Mouse (Mus musculus) ES-E14 (cell line): Measurements from ENCODE around the gene Gm11595. TPM values are rescaled to one million over a fixed set of nuclear protein-coding genes. Genes with fewer than 3 reads are reported as not detected.

Source experiments
- DNase-seq: peaks from one replicate; pipeline ENCODE4 v3.0.0-alpha.2; 2013; ENCODE audit warnings: low read depth, low spot score
- H3K27ac ChIP-seq: 2 replicates; pipeline ENCODE4 v1.5.1; 2012; ENCODE audit warnings: low read depth, mild to moderate bottlenecking, low read length, moderate library complexity, mixed read lengths; ENCODE audit not compliant: poor library complexity, insufficient read depth, severe bottlenecking
- H3K36me3 ChIP-seq: 2 replicates; pipeline ENCODE4 v1.6.1; 2012; ENCODE audit warnings: mild to moderate bottlenecking, low read length, moderate library complexity, mixed read lengths; ENCODE audit not compliant: control insufficient read depth, poor library complexity, insufficient read depth, severe bottlenecking
- H3K4me1 ChIP-seq, 2 experiments: fragments of 150-350 bp in 1 of 2; sonication (generic) in 1 of 2; 2 replicates each; pipeline ENCODE4 v1.6.1; 2012; ENCODE audit warnings: low read length in 2 of 2, mild to moderate bottlenecking in 1 of 2, mixed read lengths in 1 of 2; ENCODE audit not compliant: control insufficient read depth in 2 of 2, insufficient read depth in 2 of 2, poor library complexity in 1 of 2
- H3K4me3 ChIP-seq, 2 experiments: fragments of 150-350 bp in 1 of 2; sonication (generic) in 1 of 2; 2 replicates each; pipeline ENCODE4 v1.5.1; 2012; ENCODE audit warnings: low read length in 2 of 2, low read depth in 1 of 2, mild to moderate bottlenecking in 1 of 2, mixed read lengths in 1 of 2; ENCODE audit not compliant: insufficient read depth in 1 of 2, poor library complexity in 1 of 2, severe bottlenecking in 1 of 2
- H3K9ac ChIP-seq: 2 replicates; pipeline ENCODE4 v1.6.1; 2012; ENCODE audit warnings: low read depth, mild to moderate bottlenecking, low read length, mixed read lengths; ENCODE audit not compliant: poor library complexity, insufficient read depth, severe bottlenecking
- H3K9me3 ChIP-seq: fragments of 150-350 bp; sonication (generic); 2 replicates; pipeline ENCODE4 v1.6.1; 2012; ENCODE audit warnings: low read depth, mild to moderate bottlenecking, low read length; ENCODE audit not compliant: control insufficient read depth, insufficient read depth
- CHD2 ChIP-seq: IDR thresholded peaks from 2 replicates; pipeline ENCODE4 v1.6.1; 2014; ENCODE audit warnings: mild to moderate bottlenecking, low read depth, low read length, inconsistent platforms
- HCFC1 ChIP-seq: IDR thresholded peaks from 2 replicates; pipeline ENCODE4 v1.6.1; 2012; ENCODE audit warnings: low read length, inconsistent platforms, borderline replicate concordance; ENCODE audit not compliant: insufficient read depth
- MAFK ChIP-seq: IDR thresholded peaks from 2 replicates; pipeline ENCODE4 v1.6.1; 2014; ENCODE audit warnings: mild to moderate bottlenecking, low read depth, low read length, inconsistent platforms; ENCODE audit not compliant: insufficient read depth
- ZC3H11A ChIP-seq: IDR thresholded peaks from 2 replicates; pipeline ENCODE4 v1.6.1; 2012; ENCODE audit warnings: low read depth, mild to moderate bottlenecking, inconsistent platforms, low read length, borderline replicate concordance
- ZNF384 ChIP-seq: IDR thresholded peaks from 2 replicates; pipeline ENCODE4 v1.6.1; 2012; ENCODE audit warnings: low read depth, low read length, inconsistent platforms
- in situ Hi-C, 2 experiments: fragments of 600-800 bp; cut with MboI; formaldehyde crosslinking; loops; one replicate each; pipeline ENCODE4 v1.15.1; 2025; ENCODE audit warnings: low sequenced_read_pairs in 2 of 2, inconsistent platforms in 1 of 2; ENCODE audit not compliant: unreplicated experiment in 2 of 2
- total RNA-seq: library from RNA; depleted of rRNA; stranded (reverse); fragments of 300-350 nt; gene quantifications from 2 replicates; pipeline ENCODE4 v1.2.3, GENCODE M21; 2012; rRNA removed

The Gm11595 gene
- total RNA-seq, 1 experiment: not detected

DNA sequence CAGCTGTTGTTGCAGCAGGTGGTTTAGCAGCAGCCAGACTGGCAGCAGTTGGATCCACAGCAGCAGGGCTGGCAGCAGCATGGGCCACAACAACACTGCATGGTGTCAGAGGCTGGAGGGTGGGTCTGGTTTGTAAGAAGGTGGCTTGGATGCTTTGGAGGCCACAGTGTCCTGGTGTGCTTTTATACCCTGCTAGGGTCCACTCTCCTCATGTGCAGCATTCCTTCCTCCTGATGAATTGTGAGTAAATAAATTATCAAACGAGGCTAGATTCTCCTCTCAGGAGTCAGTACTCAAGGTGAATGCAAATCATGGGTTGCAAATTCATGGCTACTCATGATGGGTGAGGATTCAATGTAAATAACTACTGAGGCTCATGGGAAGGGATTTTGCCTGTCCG is 38.5 kb downstream of the Gm11595 start, which contains the start of gene Gm14180:
Gm14180 (minus strand) TSS at position 101 of the 400 bp plus-strand sequence.
- no peak within 1 kb of the TSS for H3K9ac ChIP-seq
- H3K9me3 ChIP-seq: no peaks in the 10 kb centered on the region
- no peak within 1 kb of the TSS for H3K4me3 ChIP-seq
- no peak within 1 kb of the TSS for H3K27ac ChIP-seq
- TF ChIP-seq ZC3H11A (no peak), CHD2 (no peak), MAFK (no peak), HCFC1 (no peak), ZNF384 (no peak)
- H3K36me3 ChIP-seq: no peaks in the 10 kb centered on the region
- no peaks in the 10 kb centered on the region for H3K4me1 ChIP-seq
- DNase-seq: no peak
- in situ Hi-C loops: no loop called here

DNA sequence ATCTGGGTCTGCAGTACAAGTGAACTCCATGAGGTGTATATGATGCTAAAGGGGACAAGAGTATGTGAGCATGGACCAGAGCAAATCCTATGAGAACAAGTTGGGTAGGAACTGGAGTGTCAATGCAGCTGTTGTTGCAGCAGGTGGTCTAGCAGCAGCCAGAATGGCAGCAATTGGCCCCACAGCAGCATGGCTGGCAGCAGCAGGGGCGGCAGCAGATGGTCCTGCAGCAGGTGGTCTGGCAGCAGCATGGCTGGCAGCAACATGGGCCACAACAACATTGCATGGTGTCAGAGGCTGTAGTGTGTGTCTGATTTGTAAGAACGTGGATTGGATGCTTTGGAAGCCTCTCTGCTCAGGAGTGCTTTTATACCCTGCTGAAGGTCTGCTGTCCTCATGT is 48.7 kb downstream of the Gm11595 start:
- in situ Hi-C loops: no loop called here
- Histone ChIP-seq H3K9me3 (no peaks in the 10 kb centered on the region), H3K9ac (no peak overlapping the region), H3K4me3 (no peak overlapping the region), H3K27ac (no peak overlapping the region), H3K36me3 (no peaks in the 10 kb centered on the region), H3K4me1 (no peaks in the 10 kb centered on the region)
- DNase-seq: no peak
- TF ChIP-seq ZNF384: no peak
- TF ChIP-seq CHD2: no peak
- no peak for TF ChIP-seq HCFC1
- no peak for TF ChIP-seq ZC3H11A
- TF ChIP-seq MAFK: no peak

Other genes starting within 250 kb of the Gm11595 start
- gene Krt40, start 229.8 kb downstream of the Gm11595 start, total RNA-seq: not detected in 2 replicates
- gene Krtap3-3, start 222.0 kb downstream of the Gm11595 start, total RNA-seq: not detected in 2 replicates
- gene Krtap3-2, start 216.1 kb downstream of the Gm11595 start, total RNA-seq: not detected in 2 replicates
- gene Gm11939, start 213.4 kb downstream of the Gm11595 start, total RNA-seq: not detected in 2 replicates
- not detected in 2 replicates for gene Krtap3-1, start 206.3 kb downstream of the Gm11595 start, total RNA-seq
- not detected in 2 replicates for gene Krtap1-5, start 191.9 kb downstream of the Gm11595 start, total RNA-seq
- not detected in 2 replicates for gene Krtap1-4, start 189.3 kb downstream of the Gm11595 start, total RNA-seq
- gene Krtap1-3, start 181.6 kb downstream of the Gm11595 start, total RNA-seq: not detected in 2 replicates
- gene Krtap9-3, start 174.8 kb downstream of the Gm11595 start, total RNA-seq: not detected in 2 replicates
- not detected in 2 replicates for gene Gm11938, start 169.6 kb downstream of the Gm11595 start, total RNA-seq
- not detected in 2 replicates for gene Gm11937, start 162.7 kb downstream of the Gm11595 start, total RNA-seq
- not detected in 2 replicates for gene Krtap2-4, start 158.1 kb downstream of the Gm11595 start, total RNA-seq
- gene Gm11562, start 152.5 kb downstream of the Gm11595 start, total RNA-seq: not detected in 2 replicates
- gene Krtap4-1, start 144.7 kb downstream of the Gm11595 start, total RNA-seq: not detected in 2 replicates
- not detected in 2 replicates for gene Krtap4-2, start 137.8 kb downstream of the Gm11595 start, total RNA-seq
- gene Krtap4-7, start 128.8 kb downstream of the Gm11595 start, total RNA-seq: not detected in 2 replicates
- not detected in 2 replicates for gene Gm11555, start 122.7 kb downstream of the Gm11595 start, total RNA-seq
- not detected in 2 replicates for gene Gm11563, start 114.0 kb downstream of the Gm11595 start, total RNA-seq
- gene Krtap4-6, start 107.0 kb downstream of the Gm11595 start, total RNA-seq: not detected in 2 replicates
- gene Gm14190, start 82.2 kb downstream of the Gm11595 start, total RNA-seq: not detected in 2 replicates
- gene Gm14180, start 38.6 kb downstream of the Gm11595 start, total RNA-seq: not detected in 2 replicates
- gene Krtap4-8, start 7.8 kb upstream of the Gm11595 start, total RNA-seq: not detected in 2 replicates
- gene Krtap4-9, start 12.3 kb upstream of the Gm11595 start, total RNA-seq: not detected in 2 replicates
- gene Gm11596, start 20.6 kb upstream of the Gm11595 start, total RNA-seq: not detected in 2 replicates
- gene Gm11569, start 26.0 kb upstream of the Gm11595 start, total RNA-seq: not detected in 2 replicates
- gene Gm11554, start 31.5 kb upstream of the Gm11595 start, total RNA-seq: not detected in 2 replicates
- gene Krtap4-13, start 37.0 kb upstream of the Gm11595 start, total RNA-seq: 1.3 and 1.5 TPM in 2 replicates
- 0.89 and 1.4 TPM in 2 replicates for gene Gm11564, start 42.8 kb upstream of the Gm11595 start, total RNA-seq
- not detected in 2 replicates for gene 2300003K06Rik, start 65.2 kb upstream of the Gm11595 start, total RNA-seq
- gene Krtap4-16, start 78.7 kb upstream of the Gm11595 start, total RNA-seq: not detected in 2 replicates
- gene Gm11568, start 85.0 kb upstream of the Gm11595 start, total RNA-seq: not detected in 2 replicates
- gene Gm11559, start 91.6 kb upstream of the Gm11595 start, total RNA-seq: not detected in 2 replicates
- gene Krtap9-1, start 100.5 kb upstream of the Gm11595 start, total RNA-seq: not detected in 2 replicates
- gene Gm11567, start 106.3 kb upstream of the Gm11595 start, total RNA-seq: not detected in 2 replicates
- gene Krtap31-1, start 135.0 kb upstream of the Gm11595 start, total RNA-seq: not detected in 2 replicates
- not detected in 2 replicates for gene Gm11565, start 141.8 kb upstream of the Gm11595 start, total RNA-seq
- gene Krtap31-2, start 163.4 kb upstream of the Gm11595 start, total RNA-seq: not detected in 2 replicates
- not detected in 2 replicates for gene Krtap9-5, start 175.6 kb upstream of the Gm11595 start, total RNA-seq
- gene Krtap29-1, start 206.1 kb upstream of the Gm11595 start, total RNA-seq: not detected in 2 replicates
- not detected in 2 replicates for gene Krtap16-1, start 213.7 kb upstream of the Gm11595 start, total RNA-seq
- not detected in 2 replicates for gene Krtap17-1, start 221.1 kb upstream of the Gm11595 start, total RNA-seq
- not detected in 2 replicates for gene Krt33a, start 243.3 kb upstream of the Gm11595 start, total RNA-seq